Mouse (Mus musculus): ENCODE results near the gene Creb5. TPM values are rescaled to one million over a fixed set of nuclear protein-coding genes. Genes with fewer than 3 reads are reported as not detected.

Gene Creb5
- total RNA-seq, 2 experiments from 2014 or later, result 6.7 to 9.5 TPM

- intact Hi-C loops (cut with DNase I; ENCODE audit: low total_unique reads), result no loop called here
- DNase-seq, result no peak
These were observed 26.5 kb downstream of the Creb5 start for GRCm38 (mm10) chr6:53313604-53314003.

GRCm38 (mm10) chr6:53314126-53314525 lies 27.1 kb downstream of the Creb5 start:
- intact Hi-C loops (cut with DNase I; ENCODE audit: low total_unique reads), result no loop called here

GRCm38 (mm10) chr6:53319543-53320325 lies 32.7 kb downstream of the Creb5 start:
- intact Hi-C loops (cut with DNase I; ENCODE audit: low total_unique reads), result no loop called here
- DNase-seq, result peak; percentile 58

More at GRCm38 (mm10) chr6:53314126-53314525, 27.1 kb downstream of the Creb5 start:
- DNase-seq, result no peak

- intact Hi-C loops (cut with DNase I; ENCODE audit: low total_unique reads), result no loop called here
- DNase-seq, result peak; percentile 60
These were observed 50.3 kb downstream of the Creb5 start for GRCm38 (mm10) chr6:53337398-53337797.

GRCm38 (mm10) chr6:53352311-53352960 lies 65.4 kb downstream of the Creb5 start:
- peak; percentile 11 for DNase-seq
- intact Hi-C loops (cut with DNase I; ENCODE audit: low total_unique reads), result no loop called here

GRCm38 (mm10) chr6:53356328-53356727 lies 69.3 kb downstream of the Creb5 start:
- intact Hi-C loops (cut with DNase I; ENCODE audit: low total_unique reads), result no loop called here
- no peak for DNase-seq

- intact Hi-C loops (cut with DNase I; ENCODE audit: low total_unique reads), result no loop called here
- DNase-seq, result no peak
These were observed 76.5 kb downstream of the Creb5 start for GRCm38 (mm10) chr6:53363535-53363934.

GRCm38 (mm10) chr6:53363981-53364391 lies 76.9 kb downstream of the Creb5 start:
- intact Hi-C loops (cut with DNase I; ENCODE audit: low total_unique reads), result no loop called here
- no peak for DNase-seq

- peak; percentile 13 for DNase-seq
- intact Hi-C loops (cut with DNase I; ENCODE audit: low total_unique reads), result no loop called here
These were observed 82.1 kb downstream of the Creb5 start for GRCm38 (mm10) chr6:53369147-53369546.

GRCm38 (mm10) chr6:53369928-53370327 lies 82.9 kb downstream of the Creb5 start:
- DNase-seq, result peak; percentile 6
- intact Hi-C loops (cut with DNase I; ENCODE audit: low total_unique reads), result no loop called here

- no peak for DNase-seq
- intact Hi-C loops (cut with DNase I; ENCODE audit: low total_unique reads), result no loop called here
These were observed 84.9 kb downstream of the Creb5 start for GRCm38 (mm10) chr6:53371962-53372361.

GRCm38 (mm10) chr6:53374315-53374941 lies 87.4 kb downstream of the Creb5 start:
- intact Hi-C loops (cut with DNase I; ENCODE audit: low total_unique reads), result no loop called here
- no peak for DNase-seq

- DNase-seq, result no peak
- intact Hi-C loops (cut with DNase I; ENCODE audit: low total_unique reads), result no loop called here
These were observed 102.2 kb downstream of the Creb5 start for GRCm38 (mm10) chr6:53389277-53389676.

GRCm38 (mm10) chr6:53390413-53390812 lies 103.3 kb downstream of the Creb5 start:
- DNase-seq, result peak; percentile 35
- intact Hi-C loops (cut with DNase I; ENCODE audit: low total_unique reads), result no loop called here

GRCm38 (mm10) chr6:53394026-53394425 lies 107.0 kb downstream of the Creb5 start:
- intact Hi-C loops (cut with DNase I; ENCODE audit: low total_unique reads), result no loop called here

GRCm38 (mm10) chr6:53395208-53395607 lies 108.1 kb downstream of the Creb5 start:
- no peak for DNase-seq
- intact Hi-C loops (cut with DNase I; ENCODE audit: low total_unique reads), result no loop called here

More at GRCm38 (mm10) chr6:53394026-53394425, 107.0 kb downstream of the Creb5 start:
- no peak for DNase-seq

GRCm38 (mm10) chr6:53396421-53396820 lies 109.4 kb downstream of the Creb5 start:
- intact Hi-C loops (cut with DNase I; ENCODE audit: low total_unique reads), result no loop called here
- DNase-seq, result no peak

GRCm38 (mm10) chr6:53397797-53398196 lies 110.7 kb downstream of the Creb5 start:
- intact Hi-C loops (cut with DNase I; ENCODE audit: low total_unique reads), result no loop called here

GRCm38 (mm10) chr6:53398297-53399140 lies 111.4 kb downstream of the Creb5 start:
- intact Hi-C loops (cut with DNase I; ENCODE audit: low total_unique reads), result no loop called here
- no peak for DNase-seq

More at GRCm38 (mm10) chr6:53397797-53398196, 110.7 kb downstream of the Creb5 start:
- no peak for DNase-seq

All from gastrocnemius, postnatal 14 days (tissue).